ENCODE assay signal across 3 mouse cellular contexts in the genomic region with DNA sequence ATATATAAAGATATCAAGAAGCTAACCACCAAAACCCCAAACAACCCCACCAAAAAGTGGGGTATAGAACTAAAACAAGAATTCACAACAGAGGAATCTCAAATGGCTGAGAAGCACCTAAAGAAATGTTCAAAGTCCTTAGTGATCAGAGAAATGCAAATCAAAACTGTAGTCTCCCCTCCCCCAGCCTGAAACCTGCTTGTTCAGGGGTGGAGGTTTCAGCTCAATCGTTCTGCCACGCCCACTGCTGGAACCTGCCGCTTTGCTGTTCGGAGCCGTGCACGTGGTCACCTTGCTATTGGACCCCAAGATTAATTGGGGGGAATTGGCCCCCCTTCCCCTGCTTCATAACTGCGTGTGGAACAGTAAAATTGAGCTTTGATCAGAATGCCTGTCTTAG.
DNase-seq lines count a peak whose midpoint lies in the region.

No protein-coding gene starts in this region.

- DNase-seq in ES-CJ7 (ENCODE audit: low read depth, low spot score) (peak; percentile 60), R1 (ENCODE audit: low read depth, low spot score) (peak; percentile 65), ZHBTc4 (ENCODE audit: low read depth, low spot score) (peak; percentile 20)
